21 mouse cellular contexts compared by ENCODE assay signal in genomic region chr12:33541566-33541965, GRCm38 (mm10).
DNase-seq lines count a peak whose midpoint lies in the region; ATAC-seq and TF ChIP-seq lines count a peak whose summit lies in the region.
"Had no signal": no experiment of that assay in that cellular context is flagged by ENCODE, and none has a peak within 500 bp of the region (broad histone marks: within the 10 kb centered on the region; RNA-seq: fewer than 3 reads in every experiment).

No protein-coding gene starts in this region.

- H3K36me3 ChIP-seq in hindbrain, postnatal 0 days (ENCODE audit: insufficient read depth, low read length): no peaks in the 10 kb centered on the region
- H3K36me3 ChIP-seq in hindbrain, embryonic 14.5 days (replicated peaks; ENCODE audit: control insufficient read depth, insufficient read depth): no peaks in the 10 kb centered on the region
- H3K36me3 ChIP-seq in midbrain, embryonic 13.5 days: no peaks in the 10 kb centered on the region
- H3K36me3 ChIP-seq: limb, embryonic 13.5 days; liver, embryonic 13.5 days; lung, embryonic 15.5 days; stomach, embryonic 15.5 days had no signal

- H3K9me3 ChIP-seq in hindbrain, postnatal 0 days (ENCODE audit: low read length): no peaks in the 10 kb centered on the region
- no peaks in the 10 kb centered on the region for H3K9me3 ChIP-seq in hindbrain, embryonic 14.5 days (ENCODE audit: control insufficient read depth, low read length)
- no peaks in the 10 kb centered on the region for H3K9me3 ChIP-seq in midbrain, embryonic 13.5 days
- H3K9me3 ChIP-seq: limb, embryonic 13.5 days; liver, embryonic 13.5 days; lung, embryonic 15.5 days; stomach, embryonic 15.5 days had no signal

- no peak overlapping the region for H3K9ac ChIP-seq in hindbrain, postnatal 0 days (replicated peaks; ENCODE audit: low read length)
- H3K9ac ChIP-seq in hindbrain, embryonic 14.5 days: no peak overlapping the region
- H3K9ac ChIP-seq in midbrain, embryonic 13.5 days (replicated peaks): no peak overlapping the region
- H3K9ac ChIP-seq: limb, embryonic 13.5 days; liver, embryonic 13.5 days; lung, embryonic 15.5 days; stomach, embryonic 15.5 days had no signal

- TF ChIP-seq CTCF in hindbrain, postnatal 0 days (IDR thresholded peaks at IDR 0.05; ENCODE audit: low read depth): no peak
- TF ChIP-seq CTCF in brain, embryonic 14.5 days (IDR thresholded peaks at IDR 0.05; ENCODE audit: borderline replicate concordance, extremely low read depth, insufficient read depth, insufficient read length): no peak

- no peak for TF ChIP-seq POLR2A in brain, embryonic 14.5 days (IDR thresholded peaks at IDR 0.05; ENCODE audit: borderline replicate concordance, extremely low read depth, insufficient read depth, insufficient read length, poor library complexity, severe bottlenecking)

- H3K4me3 ChIP-seq in hindbrain, postnatal 0 days (ENCODE audit: low read length): no peak overlapping the region
- H3K4me3 ChIP-seq in hindbrain, embryonic 14.5 days (replicated peaks; ENCODE audit: low read length): no peak overlapping the region
- H3K4me3 ChIP-seq in midbrain, embryonic 13.5 days (replicated peaks): no peak overlapping the region
- H3K4me3 ChIP-seq: heart, adult 2 months; left cerebral cortex, adult 2 months; limb, embryonic 13.5 days; liver, embryonic 13.5 days; lung, embryonic 15.5 days; stomach, embryonic 15.5 days had no signal

- no peaks in the 10 kb centered on the region for H3K4me1 ChIP-seq in hindbrain, postnatal 0 days (ENCODE audit: insufficient read depth, low read length)
- H3K4me1 ChIP-seq in hindbrain, embryonic 14.5 days (replicated peaks; ENCODE audit: control insufficient read depth, insufficient read depth, low read length): no peaks in the 10 kb centered on the region
- H3K4me1 ChIP-seq in midbrain, embryonic 13.5 days (replicated peaks): no peaks in the 10 kb centered on the region
- H3K4me1 ChIP-seq: liver, embryonic 13.5 days; lung, embryonic 15.5 days; stomach, embryonic 15.5 days had no signal

- DNase-seq in hindbrain, postnatal 0 days (ENCODE audit: low spot score): peak; percentile 53
- no peak for DNase-seq in hindbrain, embryonic 14.5 days (ENCODE audit: low spot score)
- peak; percentile 46 for DNase-seq in brain, embryonic 14.5 days (ENCODE audit: low read depth)
- DNase-seq in right cerebral cortex, postnatal 10 days (ENCODE audit: low spot score in 2 of 2): peak; percentile 58 to 71
- DNase-seq in urinary bladder, postnatal 4 days (ENCODE audit: low spot score in 2 of 2): no peak
- no peak for DNase-seq in lung, postnatal 4 days
- no peak for DNase-seq in kidney, postnatal 14 days
- DNase-seq: adrenal gland, adult 8-10 months; gastrocnemius, postnatal 10 days; heart, adult 2 months; heart, postnatal 36 days; kidney, adult 8-10 months; kidney, postnatal 25 days; liver, embryonic 13.5 days; retina, postnatal 1 day; thymus, adult 2 months had no signal

- WGBS in hindbrain, postnatal 0 days: 76% methylated on average over 7 of the region's 7 CpGs
- 74% methylated on average over 7 of the region's 7 CpGs for WGBS in hindbrain, embryonic 14.5 days
- WGBS in midbrain, embryonic 13.5 days: 95% methylated on average over 7 of the region's 7 CpGs

- ATAC-seq in hindbrain, postnatal 0 days: no peak
- no peak for ATAC-seq in hindbrain, embryonic 14.5 days (ENCODE audit: low FRiP score)
- peak; percentile 50; the same call in 1 of the 2 replicates for ATAC-seq in midbrain, embryonic 13.5 days

- no peak overlapping the region for H3K27ac ChIP-seq in hindbrain, postnatal 0 days
- no peak overlapping the region for H3K27ac ChIP-seq in hindbrain, embryonic 14.5 days
- no peak overlapping the region for H3K27ac ChIP-seq in midbrain, embryonic 13.5 days
- H3K27ac ChIP-seq: heart, adult 2 months; left cerebral cortex, adult 2 months; limb, embryonic 13.5 days; liver, embryonic 13.5 days; lung, embryonic 15.5 days; stomach, embryonic 15.5 days had no signal

- no peak overlapping the region for H3K4me2 ChIP-seq in hindbrain, postnatal 0 days (ENCODE audit: low read depth, low read length)
- no peak overlapping the region for H3K4me2 ChIP-seq in hindbrain, embryonic 14.5 days (replicated peaks)
- H3K4me2 ChIP-seq in midbrain, embryonic 13.5 days (replicated peaks): no peak overlapping the region
- H3K4me2 ChIP-seq: limb, embryonic 13.5 days; liver, embryonic 13.5 days; lung, embryonic 15.5 days; stomach, embryonic 15.5 days had no signal

- no peaks in the 10 kb centered on the region for H3K27me3 ChIP-seq in hindbrain, postnatal 0 days (ENCODE audit: insufficient read depth, low read length)
- no peaks in the 10 kb centered on the region for H3K27me3 ChIP-seq in hindbrain, embryonic 14.5 days (ENCODE audit: control insufficient read depth, insufficient read depth, low read length)
- no peaks in the 10 kb centered on the region for H3K27me3 ChIP-seq in midbrain, embryonic 13.5 days
- H3K27me3 ChIP-seq: limb, embryonic 13.5 days; liver, embryonic 13.5 days; lung, embryonic 15.5 days; stomach, embryonic 15.5 days had no signal

Comparison
In these comparisons a context has a peak if more than half of its experiments do, and no peak if none do; other contexts are left out.
1. DNase-seq: peak in hindbrain, postnatal 0 days (single experiment), brain, embryonic 14.5 days (single experiment) and right cerebral cortex, postnatal 10 days (2 of 2); none in hindbrain, embryonic 14.5 days (single experiment), urinary bladder, postnatal 4 days (0 of 2), lung, postnatal 4 days (0 of 2) and kidney, postnatal 14 days (single experiment).